Mouse (Mus musculus): ENCODE measurements around the gene Hap1. TPM values are rescaled to one million over a fixed set of nuclear protein-coding genes. Genes with fewer than 3 reads are reported as not detected.
A peak's percentile ranks its signal among the peaks of the same experiment; 100 is the strongest.

The Hap1 gene
- polyA plus RNA-seq, 1 experiment from 2014 or later: 13.8 TPM

GRCm38 (mm10) chr11:100395861-100396631 is 40.1 kb upstream of the Hap1 start:
- H3K4me1 ChIP-seq (replicated peaks; ENCODE audit: insufficient read depth, low read length): peaks cover 41% of the 10 kb centered on the region
- H3K36me3 ChIP-seq (ENCODE audit: insufficient read depth, low read length): no peaks in the 10 kb centered on the region
- 22% methylated on average over 17 of the region's 17 CpGs for WGBS
- no peaks in the 10 kb centered on the region for H3K27me3 ChIP-seq (ENCODE audit: insufficient read depth, low read length)
- no peaks in the 10 kb centered on the region for H3K9me3 ChIP-seq (replicated peaks; ENCODE audit: low read length)
- TF ChIP-seq CTCF (IDR thresholded peaks at IDR 0.05; ENCODE audit: low read depth): no peak
- ATAC-seq (replicated peaks; ENCODE audit: low FRiP score, low read depth) (no peak), DNase-seq (ENCODE audit: low spot score) (peak; percentile 60)
- peak overlapping the region; percentile 97 for H3K27ac ChIP-seq
- peak overlapping the region; percentile 90 for H3K9ac ChIP-seq (ENCODE audit: low read depth, low read length)
- peak overlapping the region; percentile 83 for H3K4me3 ChIP-seq (replicated peaks; ENCODE audit: low read depth, low read length)
- H3K4me2 ChIP-seq (ENCODE audit: low read length): peak overlapping the region; percentile 74

- no peaks in the 10 kb centered on the region for H3K36me3 ChIP-seq (ENCODE audit: insufficient read depth, low read length)
- 0 out of 2 replicates have a peak overlapping the region, but pooled peaks have one; percentile 27 for H3K9ac ChIP-seq (ENCODE audit: low read depth, low read length)
- peak overlapping the region; percentile 97 for H3K27ac ChIP-seq
- H3K9me3 ChIP-seq (replicated peaks; ENCODE audit: low read length): no peaks in the 10 kb centered on the region
- peak overlapping the region; percentile 74 for H3K4me2 ChIP-seq (ENCODE audit: low read length)
- H3K27me3 ChIP-seq (ENCODE audit: insufficient read depth, low read length): no peaks in the 10 kb centered on the region
- DNase-seq (ENCODE audit: low spot score) (peak; percentile 86), ATAC-seq (replicated peaks; ENCODE audit: low FRiP score, low read depth) (peak; percentile 35)
- H3K4me1 ChIP-seq (replicated peaks; ENCODE audit: insufficient read depth, low read length): peaks cover 45% of the 10 kb centered on the region
- TF ChIP-seq CTCF (IDR thresholded peaks at IDR 0.05; ENCODE audit: low read depth): no peak
- WGBS: 9% methylated on average over 11 of the region's 11 CpGs
- H3K4me3 ChIP-seq (replicated peaks; ENCODE audit: low read depth, low read length): peak overlapping the region; percentile 83
Measured at GRCm38 (mm10) chr11:100395200-100395599, 39.3 kb upstream of the Hap1 start.

GRCm38 (mm10) chr11:100394353-100395074 is 38.6 kb upstream of the Hap1 start:
- DNase-seq (ENCODE audit: low spot score) (no peak), ATAC-seq (replicated peaks; ENCODE audit: low FRiP score, low read depth) (no peak)
- Histone ChIP-seq H3K9ac (ENCODE audit: low read depth, low read length) (0 out of 2 replicates have a peak overlapping the region, but pooled peaks have one; percentile 27), H3K27ac (peak overlapping the region; percentile 97), H3K4me3 (replicated peaks; ENCODE audit: low read depth, low read length) (peak overlapping the region; percentile 83; the same call in 1 of the 2 replicates), H3K36me3 (ENCODE audit: insufficient read depth, low read length) (no peaks in the 10 kb centered on the region), H3K27me3 (ENCODE audit: insufficient read depth, low read length) (no peaks in the 10 kb centered on the region), H3K4me2 (ENCODE audit: low read length) (peak overlapping the region; percentile 74), H3K9me3 (replicated peaks; ENCODE audit: low read length) (no peaks in the 10 kb centered on the region), H3K4me1 (replicated peaks; ENCODE audit: insufficient read depth, low read length) (peaks cover 52% of the 10 kb centered on the region)
- TF ChIP-seq CTCF (IDR thresholded peaks at IDR 0.05; ENCODE audit: low read depth): no peak
- WGBS: 46% methylated on average over 5 of the region's 5 CpGs

GRCm38 (mm10) chr11:100393733-100394132 is 37.8 kb upstream of the Hap1 start:
- WGBS: 41% methylated on average over 7 of the region's 7 CpGs
- DNase-seq (ENCODE audit: low spot score) (no peak), ATAC-seq (replicated peaks; ENCODE audit: low FRiP score, low read depth) (no peak)
- no peaks in the 10 kb centered on the region for H3K27me3 ChIP-seq (ENCODE audit: insufficient read depth, low read length)
- no peak overlapping the region for H3K4me3 ChIP-seq (replicated peaks; ENCODE audit: low read depth, low read length)
- peak overlapping the region; percentile 10; the same call in 1 of the 2 replicates for H3K27ac ChIP-seq
- peak overlapping the region; percentile 10; the same call in 1 of the 2 replicates for H3K4me2 ChIP-seq (ENCODE audit: low read length)
- H3K9ac ChIP-seq (ENCODE audit: low read depth, low read length): no peak overlapping the region
- H3K36me3 ChIP-seq (ENCODE audit: insufficient read depth, low read length): no peaks in the 10 kb centered on the region
- no peaks in the 10 kb centered on the region for H3K9me3 ChIP-seq (replicated peaks; ENCODE audit: low read length)
- H3K4me1 ChIP-seq (replicated peaks; ENCODE audit: insufficient read depth, low read length): peaks cover 58% of the 10 kb centered on the region
- no peak for TF ChIP-seq CTCF (IDR thresholded peaks at IDR 0.05; ENCODE audit: low read depth)

GRCm38 (mm10) chr11:100392958-100393357 is 37.0 kb upstream of the Hap1 start:
- peaks cover 66% of the 10 kb centered on the region for H3K4me1 ChIP-seq (replicated peaks; ENCODE audit: insufficient read depth, low read length)
- no peak for DNase-seq (ENCODE audit: low spot score)
- 77% methylated on average over 5 of the region's 5 CpGs for WGBS
- TF ChIP-seq CTCF (IDR thresholded peaks at IDR 0.05; ENCODE audit: low read depth): no peak
- H3K4me3 ChIP-seq (replicated peaks; ENCODE audit: low read depth, low read length): no peak overlapping the region
- no peaks in the 10 kb centered on the region for H3K36me3 ChIP-seq (ENCODE audit: insufficient read depth, low read length)
- 0 out of 2 replicates have a peak overlapping the region, but pooled peaks have one; percentile 10 for H3K27ac ChIP-seq
- ATAC-seq (replicated peaks; ENCODE audit: low FRiP score, low read depth): no peak
- H3K4me2 ChIP-seq (ENCODE audit: low read length): no peak overlapping the region
- no peaks in the 10 kb centered on the region for H3K27me3 ChIP-seq (ENCODE audit: insufficient read depth, low read length)
- no peak overlapping the region for H3K9ac ChIP-seq (ENCODE audit: low read depth, low read length)
- no peaks in the 10 kb centered on the region for H3K9me3 ChIP-seq (replicated peaks; ENCODE audit: low read length)

- H3K9me3 ChIP-seq (replicated peaks; ENCODE audit: low read length): no peaks in the 10 kb centered on the region
- no peak overlapping the region for H3K9ac ChIP-seq (ENCODE audit: low read depth, low read length)
- H3K36me3 ChIP-seq (ENCODE audit: insufficient read depth, low read length): no peaks in the 10 kb centered on the region
- no peak overlapping the region for H3K4me2 ChIP-seq (ENCODE audit: low read length)
- TF ChIP-seq CTCF (IDR thresholded peaks at IDR 0.05; ENCODE audit: low read depth): no peak
- WGBS: 86% methylated on average over 7 of the region's 7 CpGs
- ATAC-seq (replicated peaks; ENCODE audit: low FRiP score, low read depth): no peak
- DNase-seq (ENCODE audit: low spot score): no peak
- peak overlapping the region; percentile 84; the same call in 1 of the 2 replicates for H3K27ac ChIP-seq
- H3K27me3 ChIP-seq (ENCODE audit: insufficient read depth, low read length): no peaks in the 10 kb centered on the region
- H3K4me3 ChIP-seq (replicated peaks; ENCODE audit: low read depth, low read length): no peak overlapping the region
- peaks cover 76% of the 10 kb centered on the region for H3K4me1 ChIP-seq (replicated peaks; ENCODE audit: insufficient read depth, low read length)
Measured at GRCm38 (mm10) chr11:100391884-100392345, 36.0 kb upstream of the Hap1 start.

Measured in kidney, postnatal 0 days (tissue).